Mouse (Mus musculus) forebrain, embryonic 13.5 days (tissue): ENCODE measurements around the gene Erbb2. TPM values are rescaled to one million over a fixed set of nuclear protein-coding genes. Genes with fewer than 3 reads are reported as not detected.

Experiments
- ATAC-seq: fragments of 200-750 bp; cut with Nextera tagmentation; 2 replicates; pipeline ENCODE4 v1.8.0; 2017
- H3K27ac ChIP-seq: fragments of 300-500 bp; sonication (generic); 2 replicates; pipeline ENCODE4 v1.5.1; 2015; ENCODE audit warnings: inconsistent platforms, mild to moderate bottlenecking, moderate library complexity
- H3K27me3 ChIP-seq: fragments of 300-500 bp; sonication (generic); 2 replicates; pipeline ENCODE4 v1.6.1; 2015; ENCODE audit warnings: mild to moderate bottlenecking, inconsistent platforms
- H3K36me3 ChIP-seq: fragments of 300-500 bp; sonication (generic); 2 replicates; pipeline ENCODE4 v1.6.1; 2015; ENCODE audit warnings: mild to moderate bottlenecking, inconsistent platforms; ENCODE audit not compliant: poor library complexity, severe bottlenecking
- H3K4me1 ChIP-seq: fragments of 300-500 bp; sonication (generic); 2 replicates; pipeline ENCODE4 v1.6.1; 2015; ENCODE audit warnings: inconsistent platforms
- H3K4me2 ChIP-seq: fragments of 300-500 bp; sonication (generic); 2 replicates; pipeline ENCODE4 v1.6.1; 2015; ENCODE audit warnings: inconsistent platforms, mild to moderate bottlenecking, moderate library complexity
- H3K4me3 ChIP-seq: fragments of 300-500 bp; sonication (generic); 2 replicates; pipeline ENCODE4 v1.5.1; 2015; ENCODE audit warnings: mild to moderate bottlenecking, inconsistent platforms
- H3K9ac ChIP-seq: fragments of 300-500 bp; sonication (generic); 2 replicates; pipeline ENCODE4 v1.6.1; 2015; ENCODE audit warnings: mild to moderate bottlenecking, inconsistent platforms
- H3K9me3 ChIP-seq: fragments of 300-500 bp; sonication (generic); replicated peaks from 2 replicates; pipeline ENCODE4 v1.6.1; 2016; ENCODE audit warnings: inconsistent platforms
- WGBS: fragments of 180-500 bp; shearing (Covaris S2); methylation state at CpG from one replicate; pipeline ENCODE4 v1.1.7; 2015; 5-methylcytosine and 5-hydroxymethylcytosine counted together
- polyA plus RNA-seq: library from polyadenylated mRNA; unstranded; fragments of >200 nt; fragmentation: Nextera tagmentation; extraction: Ambion mirVana; gene quantifications from 2 replicates; pipeline ENCODE4 v1.2.1, GENCODE M21; 2015

Erbb2 gene
- polyA plus RNA-seq, 1 experiment from 2014 or later: 6.7 TPM

DNA sequence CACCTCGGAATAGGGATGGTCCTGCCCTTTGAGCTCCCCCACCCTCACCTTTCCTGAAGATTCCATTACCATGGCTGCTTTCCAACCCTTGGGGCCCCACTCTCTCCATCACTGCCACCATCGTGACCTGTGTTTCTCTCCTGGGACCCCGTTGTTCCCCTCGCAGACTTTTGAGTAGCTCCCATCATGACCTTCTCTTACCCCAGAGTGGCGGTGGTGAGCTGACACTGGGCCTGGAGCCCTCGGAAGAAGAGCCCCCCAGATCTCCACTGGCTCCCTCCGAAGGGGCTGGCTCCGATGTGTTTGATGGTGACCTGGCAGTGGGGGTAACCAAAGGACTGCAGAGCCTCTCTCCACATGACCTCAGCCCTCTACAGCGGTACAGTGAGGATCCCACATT lies 23.5 kb downstream of the Erbb2 start:
- Histone ChIP-seq H3K27ac (no peak overlapping the region), H3K9me3 (no peaks in the 10 kb centered on the region), H3K4me3 (no peak overlapping the region), H3K4me1 (peaks cover 10% of the 10 kb centered on the region), H3K36me3 (peaks cover 37% of the 10 kb centered on the region), H3K4me2 (no peak overlapping the region), H3K27me3 (no peaks in the 10 kb centered on the region), H3K9ac (no peak overlapping the region)
- ATAC-seq: no peak
- 93% methylated on average over 9 of the region's 9 CpGs for WGBS

DNA sequence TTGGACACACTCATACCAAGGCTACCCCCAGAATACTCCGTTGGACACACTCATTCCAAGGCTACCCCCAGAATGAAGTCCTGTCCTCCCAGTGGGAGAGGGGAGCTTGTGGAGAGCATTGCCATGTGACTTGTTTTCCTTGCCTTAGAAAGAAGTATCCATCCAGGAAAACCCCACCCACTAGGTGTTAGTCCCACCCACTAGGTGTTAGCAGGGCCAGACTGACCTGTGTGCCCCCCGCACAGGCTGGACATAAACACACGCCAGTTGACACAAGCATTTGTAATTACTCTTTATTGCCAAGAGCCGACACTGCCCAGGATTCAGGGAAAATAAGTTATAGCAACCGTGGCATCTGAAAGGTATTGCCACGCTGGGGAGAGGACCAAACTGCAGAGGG lies 25.2 kb downstream of the Erbb2 start:
- Histone ChIP-seq H3K9ac (no peak overlapping the region), H3K36me3 (peaks cover 37% of the 10 kb centered on the region), H3K9me3 (no peaks in the 10 kb centered on the region), H3K4me2 (peak overlapping the region; percentile 88; the same call in 1 of the 2 replicates), H3K4me3 (no peak overlapping the region), H3K27me3 (no peaks in the 10 kb centered on the region), H3K27ac (no peak overlapping the region), H3K4me1 (peaks cover 10% of the 10 kb centered on the region)
- ATAC-seq: no peak
- WGBS: 89% methylated on average over 6 of the region's 6 CpGs

DNA sequence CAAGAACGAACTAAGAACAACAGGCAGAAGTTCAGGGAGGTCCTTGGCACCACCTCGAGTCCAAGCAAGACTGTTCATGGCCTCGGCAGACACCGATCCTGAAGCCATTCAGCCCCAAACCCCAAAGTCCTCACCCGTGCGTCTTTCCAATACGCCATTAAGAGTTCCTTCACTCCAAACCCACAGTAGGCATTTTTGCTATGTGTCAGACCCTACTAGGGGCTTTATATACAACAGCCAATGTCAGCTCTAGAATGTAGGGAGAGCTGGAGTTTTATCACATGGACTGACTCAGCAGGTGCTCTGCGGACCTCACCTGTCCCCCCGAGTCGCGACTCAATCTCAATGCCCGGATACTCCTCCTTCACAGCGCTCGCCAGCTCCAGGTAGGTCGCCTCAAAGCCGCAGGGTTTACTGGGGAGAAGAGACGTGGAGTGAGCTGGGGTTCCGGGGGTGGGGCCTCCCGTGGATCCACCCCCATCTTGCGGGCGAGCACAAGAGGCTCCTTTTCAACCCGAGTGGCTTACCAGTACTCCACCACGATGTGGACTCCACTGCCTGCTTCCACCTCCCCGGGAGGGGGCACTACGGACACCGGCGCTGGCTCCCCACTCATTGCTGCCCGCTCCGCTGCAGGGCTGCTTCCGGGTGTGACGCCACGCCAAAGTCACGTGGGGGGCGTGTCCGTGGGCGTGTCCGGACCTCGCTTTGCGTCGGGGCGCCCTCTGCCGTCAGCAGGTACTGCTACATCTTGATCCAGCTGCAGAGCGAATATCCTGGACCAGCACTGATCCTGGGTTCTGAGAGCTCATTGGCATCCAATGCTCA lies 26.3 kb downstream of the Erbb2 start, which contains the start of gene Mien1:
TSS of gene Mien1 (minus strand) at position 661 of the 828 bp plus-strand sequence.
- peak within 1 kb of the TSS; percentile 61 for H3K27ac ChIP-seq
- ATAC-seq: peak; percentile 92
- 2% methylated on average over 43 of the region's 43 CpGs for WGBS

DNA sequence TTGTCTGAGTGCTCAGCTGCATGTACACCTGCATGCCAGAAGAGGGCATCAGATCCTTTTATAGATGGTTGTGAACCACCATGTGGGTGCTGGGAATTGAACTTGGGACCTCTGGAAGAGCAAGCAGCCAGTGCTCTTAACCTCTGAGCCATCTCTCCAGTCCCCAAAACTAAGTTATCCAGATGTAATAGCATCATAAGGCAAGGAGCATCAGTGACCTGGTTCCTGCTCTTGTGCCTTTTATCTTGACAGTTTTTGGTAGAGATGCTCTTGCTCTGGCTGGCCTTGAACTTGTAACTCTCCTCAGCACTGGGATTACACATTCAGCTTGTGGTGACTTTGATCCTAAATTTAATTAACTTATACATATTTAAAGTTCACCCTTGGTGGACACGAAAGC lies 31.4 kb downstream of the Erbb2 start:
- H3K4me3 ChIP-seq: no peak overlapping the region
- 95% methylated on average over 1 of the region's 1 CpGs for WGBS
- peaks cover 11% of the 10 kb centered on the region for H3K4me1 ChIP-seq
- ATAC-seq: no peak
- peaks cover 44% of the 10 kb centered on the region for H3K27me3 ChIP-seq
- H3K9ac ChIP-seq: no peak overlapping the region
- no peak overlapping the region for H3K4me2 ChIP-seq
- H3K36me3 ChIP-seq: no peaks in the 10 kb centered on the region
- H3K9me3 ChIP-seq: no peaks in the 10 kb centered on the region
- H3K27ac ChIP-seq: no peak overlapping the region

More for the DNA sequence above, 26.3 kb downstream of the Erbb2 start, which contains the start of gene Mien1:
- peaks cover 10% of the 10 kb centered on the region for H3K4me1 ChIP-seq
- 0 out of 2 replicates have a peak, but pooled peaks cover 3% of the 10 kb centered on the region for H3K27me3 ChIP-seq
- H3K9ac ChIP-seq: peak within 1 kb of the TSS; percentile 76
- no peaks in the 10 kb centered on the region for H3K9me3 ChIP-seq
- H3K4me2 ChIP-seq: peak within 1 kb of the TSS; percentile 88
- H3K4me3 ChIP-seq: peak within 1 kb of the TSS; percentile 76
- H3K36me3 ChIP-seq: peaks cover 36% of the 10 kb centered on the region

DNA sequence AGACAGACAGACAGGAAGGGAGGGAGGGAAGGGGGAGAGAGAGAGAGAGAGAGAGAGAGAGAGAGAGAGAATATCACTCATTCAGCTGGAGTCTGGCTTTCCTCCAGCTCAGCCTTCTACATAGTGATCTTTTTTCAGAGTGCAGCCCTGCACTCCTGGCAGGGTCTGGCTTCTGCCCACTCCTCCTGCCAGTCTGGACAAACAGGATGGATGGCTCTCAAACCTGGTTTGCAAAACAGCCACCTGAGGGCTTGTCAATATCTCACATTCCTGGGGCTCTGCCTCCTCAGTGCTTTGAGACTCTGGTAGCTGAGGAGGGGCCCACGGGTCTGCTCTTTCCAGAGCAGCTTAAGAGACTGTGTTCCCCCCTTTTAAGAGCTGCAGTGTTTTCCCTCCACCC lies 33.0 kb downstream of the Erbb2 start:
- no peak for ATAC-seq
- no peak overlapping the region for H3K4me3 ChIP-seq
- no peaks in the 10 kb centered on the region for H3K36me3 ChIP-seq
- H3K27me3 ChIP-seq: peaks cover 55% of the 10 kb centered on the region
- no peak overlapping the region for H3K27ac ChIP-seq
- WGBS: 38% methylated on average over 1 of the region's 1 CpGs
- H3K9ac ChIP-seq: no peak overlapping the region
- H3K9me3 ChIP-seq: no peaks in the 10 kb centered on the region
- H3K4me2 ChIP-seq: no peak overlapping the region
- peaks cover 11% of the 10 kb centered on the region for H3K4me1 ChIP-seq

DNA sequence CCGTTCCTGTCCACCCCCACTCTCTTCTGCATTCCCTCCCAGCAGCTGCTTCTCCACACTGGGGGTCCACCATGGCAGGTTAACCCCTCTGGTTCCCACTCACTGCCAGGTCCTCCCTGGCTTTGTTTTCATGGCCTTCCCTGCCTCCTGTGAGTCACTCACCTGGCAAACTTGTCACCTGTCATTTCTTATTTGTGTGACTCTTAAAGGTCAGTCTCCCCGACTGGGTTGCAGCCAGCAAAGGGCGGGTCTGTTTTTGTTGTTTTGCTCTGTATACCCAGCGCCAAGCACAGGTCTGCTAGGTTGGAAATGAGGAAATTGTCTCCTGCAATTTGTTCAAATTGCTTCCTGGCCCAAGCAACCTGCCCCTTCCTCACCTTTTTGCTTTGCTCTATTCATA lies 33.4 kb downstream of the Erbb2 start:
- Histone ChIP-seq H3K36me3 (no peaks in the 10 kb centered on the region), H3K27me3 (peaks cover 58% of the 10 kb centered on the region), H3K9ac (no peak overlapping the region), H3K4me3 (no peak overlapping the region), H3K4me2 (no peak overlapping the region), H3K9me3 (no peaks in the 10 kb centered on the region), H3K4me1 (peaks cover 11% of the 10 kb centered on the region), H3K27ac (no peak overlapping the region)
- 75% methylated on average over 4 of the region's 4 CpGs for WGBS
- ATAC-seq: no peak

DNA sequence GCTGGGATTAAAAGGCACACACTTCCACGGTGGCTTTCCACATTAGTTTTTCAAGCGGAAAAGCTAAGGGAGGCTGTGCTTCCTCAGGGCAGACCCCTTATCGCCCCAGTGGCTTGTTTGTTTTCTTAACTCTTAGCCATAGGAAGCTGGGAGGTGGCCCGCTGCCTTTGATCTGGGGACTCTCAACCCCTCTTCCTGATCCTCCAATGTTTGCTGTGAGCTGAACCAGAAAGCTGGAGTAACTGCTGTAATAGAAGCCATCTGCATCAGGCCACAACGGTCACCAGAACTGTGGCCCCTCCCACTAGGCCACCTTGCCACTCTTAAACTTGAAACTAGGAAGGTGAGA lies 33.9 kb downstream of the Erbb2 start, which contains the start of gene Grb7:
TSS of gene Grb7 (plus strand) at position 182 of the 349 bp plus-strand sequence.
- Histone ChIP-seq H3K27ac (no peak within 1 kb of the TSS), H3K9me3 (no peaks in the 10 kb centered on the region), H3K27me3 (peaks cover 59% of the 10 kb centered on the region), H3K36me3 (no peaks in the 10 kb centered on the region), H3K4me3 (no peak within 1 kb of the TSS), H3K4me1 (peaks cover 11% of the 10 kb centered on the region), H3K9ac (no peak within 1 kb of the TSS; the same call in none of the 2 replicates), H3K4me2 (peak within 1 kb of the TSS; percentile 30)
- ATAC-seq: no peak
- WGBS: 13% methylated on average over 5 of the region's 5 CpGs

DNA sequence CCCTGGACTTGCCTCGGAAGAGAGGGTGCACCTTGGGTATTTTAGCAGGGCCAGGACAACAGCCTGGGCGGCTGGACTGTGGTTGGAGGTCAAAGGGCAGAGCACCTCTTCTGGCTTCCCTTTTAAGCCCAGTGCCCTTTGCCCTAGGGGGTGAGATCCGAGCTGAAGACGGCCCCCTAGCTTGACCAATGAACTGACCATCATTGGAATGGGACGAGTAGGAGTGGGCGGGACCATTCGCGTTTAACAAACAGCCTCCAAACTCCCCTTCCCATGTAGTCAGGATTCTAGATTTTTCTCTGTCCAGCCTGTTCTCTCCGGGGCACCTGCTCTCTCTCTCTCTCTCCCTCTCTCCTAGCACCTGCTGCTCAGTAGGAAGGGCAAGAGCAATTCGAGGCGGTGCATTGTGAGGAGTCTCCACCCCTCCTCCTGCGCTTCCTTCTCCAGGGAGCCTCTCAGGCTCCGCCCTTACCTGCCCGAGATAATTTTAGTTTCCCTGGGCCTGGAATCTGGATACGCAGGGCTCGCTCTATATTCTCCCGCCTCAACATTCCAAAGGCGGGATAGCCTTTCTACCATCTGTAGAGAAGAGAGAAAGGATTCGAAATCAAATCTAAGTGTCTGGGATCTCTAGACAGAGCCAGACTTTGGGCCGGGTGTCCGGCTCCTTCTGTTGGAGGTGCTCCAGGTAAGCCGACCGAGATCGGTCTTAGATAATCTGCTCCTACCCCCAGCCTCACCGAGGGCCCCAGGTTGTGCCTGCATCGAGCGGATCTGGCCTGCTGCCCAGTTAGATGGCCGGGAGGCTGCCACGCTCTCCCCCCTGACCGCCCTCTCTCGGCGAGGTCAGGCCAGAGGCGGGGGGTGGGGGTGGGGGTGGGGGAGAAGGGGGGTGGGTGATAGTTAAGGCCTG lies 34.5 kb downstream of the Erbb2 start:
- Histone ChIP-seq H3K4me2 (peak overlapping the region; percentile 30), H3K4me3 (no peak overlapping the region), H3K9ac (no peak overlapping the region; the same call in none of the 2 replicates), H3K27ac (no peak overlapping the region), H3K27me3 (peaks cover 59% of the 10 kb centered on the region), H3K9me3 (no peaks in the 10 kb centered on the region), H3K36me3 (no peaks in the 10 kb centered on the region), H3K4me1 (peaks cover 11% of the 10 kb centered on the region)
- no peak for ATAC-seq
- WGBS: 2% methylated on average over 33 of the region's 33 CpGs

DNA sequence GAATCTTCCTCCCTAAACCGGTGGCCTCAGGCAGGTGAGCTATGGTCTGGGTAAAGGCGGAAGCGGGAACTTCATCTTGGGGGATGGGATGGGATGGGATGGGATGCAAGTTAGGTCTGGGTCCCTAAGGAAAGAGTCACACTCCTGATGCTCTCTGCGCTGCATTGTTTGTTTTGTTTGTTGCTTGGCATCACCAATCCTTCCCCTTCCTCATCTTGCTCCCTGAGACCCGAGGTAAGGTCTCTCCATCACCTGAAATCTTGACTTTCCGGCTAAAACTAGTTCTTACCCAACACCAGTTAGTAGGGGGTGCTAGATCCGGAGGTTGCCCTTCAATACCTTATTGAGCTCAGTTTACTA lies 35.2 kb downstream of the Erbb2 start:
- Histone ChIP-seq H3K36me3 (no peaks in the 10 kb centered on the region), H3K27me3 (peaks cover 59% of the 10 kb centered on the region), H3K9me3 (no peaks in the 10 kb centered on the region), H3K4me3 (no peak overlapping the region), H3K27ac (no peak overlapping the region), H3K4me1 (peaks cover 11% of the 10 kb centered on the region), H3K9ac (no peak overlapping the region; the same call in 1 of the 2 replicates), H3K4me2 (peak overlapping the region; percentile 30; the same call in 1 of the 2 replicates)
- WGBS: 13% methylated on average over 7 of the region's 7 CpGs
- ATAC-seq: no peak

DNA sequence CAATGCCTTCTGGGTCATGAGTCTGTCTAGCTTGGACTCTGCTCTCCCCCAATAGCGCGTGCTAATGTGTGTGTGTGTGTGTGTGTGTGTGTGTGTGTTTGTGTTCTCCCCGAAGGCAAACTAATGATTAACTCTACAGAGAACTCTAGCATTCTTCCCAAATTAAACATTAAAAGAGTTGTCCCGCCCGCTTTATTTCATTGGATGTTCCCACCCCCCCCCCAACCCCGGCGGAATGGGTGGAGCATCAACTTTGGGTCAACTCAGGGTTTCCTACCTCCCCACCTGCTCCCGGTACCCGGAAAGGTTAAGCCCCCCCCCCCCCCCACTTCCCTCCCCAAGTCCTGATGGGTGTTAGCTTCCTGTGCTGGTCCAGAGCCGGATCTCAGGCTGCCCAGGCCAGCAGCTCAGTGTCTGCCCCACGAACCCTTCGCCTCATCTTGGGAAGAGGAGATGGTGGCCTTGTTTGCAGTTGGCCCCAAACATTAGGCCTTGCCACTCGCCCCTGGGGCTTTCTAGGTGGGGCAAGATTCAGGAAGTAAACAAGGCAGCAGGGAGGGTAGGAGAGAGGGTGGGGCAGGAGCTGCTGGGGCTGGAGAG lies 36.0 kb downstream of the Erbb2 start:
- 47% methylated on average over 13 of the region's 13 CpGs for WGBS
- no peak overlapping the region for H3K4me2 ChIP-seq
- peaks cover 11% of the 10 kb centered on the region for H3K4me1 ChIP-seq
- no peaks in the 10 kb centered on the region for H3K36me3 ChIP-seq
- H3K9ac ChIP-seq: no peak overlapping the region
- H3K9me3 ChIP-seq: no peaks in the 10 kb centered on the region
- H3K27me3 ChIP-seq: peaks cover 56% of the 10 kb centered on the region
- H3K27ac ChIP-seq: no peak overlapping the region
- no peak overlapping the region for H3K4me3 ChIP-seq
- ATAC-seq: no peak

DNA sequence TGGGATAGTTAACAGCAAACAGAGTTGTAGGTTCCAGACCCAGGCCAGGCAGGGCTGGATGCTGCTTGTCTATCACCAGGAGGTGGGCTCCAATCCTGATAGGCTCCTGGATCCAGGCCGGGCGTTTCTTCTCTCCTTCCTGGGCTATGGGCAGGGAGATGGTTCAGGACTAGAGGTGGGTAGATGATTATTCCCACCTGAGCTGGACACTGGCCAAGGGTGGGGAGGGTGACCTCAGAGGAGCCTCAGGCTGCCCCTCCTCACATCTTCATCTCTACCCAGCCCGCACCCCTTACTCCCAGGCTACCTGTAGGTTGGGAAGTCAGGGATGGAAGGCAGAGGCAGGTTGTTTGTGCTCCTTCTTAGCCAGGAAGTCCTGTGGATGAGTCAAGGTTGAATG lies 37.1 kb downstream of the Erbb2 start:
- H3K4me3 ChIP-seq: no peak overlapping the region
- no peaks in the 10 kb centered on the region for H3K9me3 ChIP-seq
- no peak overlapping the region for H3K9ac ChIP-seq
- no peaks in the 10 kb centered on the region for H3K36me3 ChIP-seq
- WGBS: 92% methylated on average over 3 of the region's 3 CpGs
- H3K27me3 ChIP-seq: peaks cover 53% of the 10 kb centered on the region
- H3K4me1 ChIP-seq: peaks cover 11% of the 10 kb centered on the region
- no peak for ATAC-seq
- H3K27ac ChIP-seq: no peak overlapping the region
- no peak overlapping the region for H3K4me2 ChIP-seq
